ENCODE assay signal across 22 mouse cellular contexts in genomic region chr13:68867940-68868655, GRCm38 (mm10).
DNase-seq lines count a peak whose midpoint lies in the region; ATAC-seq and TF ChIP-seq lines count a peak whose summit lies in the region.
"Had no signal": no experiment of that assay in that cellular context is flagged by ENCODE, and none has a peak within 500 bp of the region (broad histone marks: within the 10 kb centered on the region; RNA-seq: fewer than 3 reads in every experiment).

No protein-coding gene starts in this region.

- ATAC-seq in embryonic facial prominence, embryonic 14.5 days (ENCODE audit: low read depth): no peak
- ATAC-seq: activated CD4-positive, CD25-positive, alpha-beta regulatory T cell, adult 4 months; midbrain, embryonic 15.5 days had no signal

- no peaks in the 10 kb centered on the region for H3K9me3 ChIP-seq in embryonic facial prominence, embryonic 14.5 days (ENCODE audit: control insufficient read depth, low read length)
- H3K9me3 ChIP-seq in embryonic facial prominence, embryonic 10.5 days: no peaks in the 10 kb centered on the region
- H3K9me3 ChIP-seq in heart, embryonic 10.5 days: no peaks in the 10 kb centered on the region
- H3K9me3 ChIP-seq: hindbrain, embryonic 15.5 days; midbrain, embryonic 15.5 days; neural tube, embryonic 12.5 days had no signal

- no peak for TF ChIP-seq CTCF in gastrocnemius, adult 2 months (IDR thresholded peaks at IDR 0.05)

- intact Hi-C loops in gastrocnemius, adult 2 months (cut with DNase I): no loop called here

- no peak for DNase-seq in embryonic facial prominence, embryonic 14.5 days (ENCODE audit: low spot score)
- no peak for DNase-seq in embryonic facial prominence, embryonic 10.5 days (ENCODE audit: low spot score)
- DNase-seq in gastrocnemius, adult 2 months: no peak
- no peak for DNase-seq in gastrocnemius, adult 8-10 months (ENCODE audit: low spot score in 2 of 2)
- peak; percentile 25 for DNase-seq in right cerebral cortex, adult 18-20 months
- no peak for DNase-seq in right cerebral cortex, postnatal 14 days
- DNase-seq in heart, embryonic 10.5 days (ENCODE audit: low spot score): no peak
- DNase-seq in urinary bladder, postnatal 10 days (ENCODE audit: low spot score): no peak
- DNase-seq: adrenal gland, adult 8-10 months; cerebellum, adult 9-10 months; gastrocnemius, postnatal 25 days; kidney, adult 2 months; layer of hippocampus, postnatal 36 days; retina, postnatal 1 day; right cerebral cortex, postnatal 4 days; thymus, postnatal 36 days had no signal

- no peak overlapping the region for H3K4me2 ChIP-seq in embryonic facial prominence, embryonic 14.5 days (ENCODE audit: low read depth, low read length)
- H3K4me2 ChIP-seq: hindbrain, embryonic 15.5 days; midbrain, embryonic 15.5 days; neural tube, embryonic 12.5 days had no signal

- no peak overlapping the region for H3K9ac ChIP-seq in embryonic facial prominence, embryonic 14.5 days (ENCODE audit: low read depth, low read length)
- H3K9ac ChIP-seq: hindbrain, embryonic 15.5 days; midbrain, embryonic 15.5 days; neural tube, embryonic 12.5 days had no signal

- H3K27me3 ChIP-seq in embryonic facial prominence, embryonic 14.5 days (replicated peaks; ENCODE audit: control insufficient read depth, insufficient read depth, low read length): no peaks in the 10 kb centered on the region
- H3K27me3 ChIP-seq in embryonic facial prominence, embryonic 10.5 days (replicated peaks; ENCODE audit: low read depth, poor library complexity, severe bottlenecking): no peaks in the 10 kb centered on the region
- H3K27me3 ChIP-seq in heart, embryonic 10.5 days (ENCODE audit: insufficient read depth, poor library complexity, severe bottlenecking): no peaks in the 10 kb centered on the region
- H3K27me3 ChIP-seq: hindbrain, embryonic 15.5 days; midbrain, embryonic 15.5 days; neural tube, embryonic 12.5 days had no signal

- WGBS in embryonic facial prominence, embryonic 14.5 days: 47% methylated on average over 1 of the region's 1 CpGs
- WGBS in embryonic facial prominence, embryonic 10.5 days: 86% methylated on average over 1 of the region's 1 CpGs
- 64% methylated on average over 1 of the region's 1 CpGs for WGBS in heart, embryonic 10.5 days

- H3K4me1 ChIP-seq in embryonic facial prominence, embryonic 14.5 days (ENCODE audit: control insufficient read depth, insufficient read depth, low read length): 0 out of 2 replicates have a peak, but pooled peaks cover 7% of the 10 kb centered on the region
- H3K4me1 ChIP-seq in embryonic facial prominence, embryonic 10.5 days: no peaks in the 10 kb centered on the region
- H3K4me1 ChIP-seq in heart, embryonic 10.5 days: no peaks in the 10 kb centered on the region
- H3K4me1 ChIP-seq: hindbrain, embryonic 15.5 days; midbrain, embryonic 15.5 days; neural tube, embryonic 12.5 days had no signal

- H3K36me3 ChIP-seq in embryonic facial prominence, embryonic 14.5 days (ENCODE audit: control insufficient read depth, insufficient read depth, low read length): no peaks in the 10 kb centered on the region
- H3K36me3 ChIP-seq in embryonic facial prominence, embryonic 10.5 days (replicated peaks): no peaks in the 10 kb centered on the region
- no peaks in the 10 kb centered on the region for H3K36me3 ChIP-seq in heart, embryonic 10.5 days
- H3K36me3 ChIP-seq: hindbrain, embryonic 15.5 days; midbrain, embryonic 15.5 days; neural tube, embryonic 12.5 days had no signal

- no peak overlapping the region for H3K4me3 ChIP-seq in embryonic facial prominence, embryonic 14.5 days (ENCODE audit: low read depth, low read length)
- H3K4me3 ChIP-seq in embryonic facial prominence, embryonic 10.5 days: no peak overlapping the region
- no peak overlapping the region for H3K4me3 ChIP-seq in gastrocnemius, adult 2 months
- H3K4me3 ChIP-seq in heart, embryonic 10.5 days: no peak overlapping the region
- H3K4me3 ChIP-seq: hindbrain, embryonic 15.5 days; midbrain, embryonic 15.5 days; neural tube, embryonic 12.5 days had no signal

- 0 out of 2 replicates have a peak overlapping the region, but pooled peaks have one; percentile 33 for H3K27ac ChIP-seq in embryonic facial prominence, embryonic 14.5 days (replicated peaks; ENCODE audit: low read depth, low read length)
- no peak overlapping the region for H3K27ac ChIP-seq in embryonic facial prominence, embryonic 10.5 days (replicated peaks)
- H3K27ac ChIP-seq in gastrocnemius, adult 2 months: peak overlapping the region; percentile 61
- no peak overlapping the region for H3K27ac ChIP-seq in heart, embryonic 10.5 days
- H3K27ac ChIP-seq: hindbrain, embryonic 15.5 days; kidney, postnatal 0 days; macrophage; midbrain, embryonic 15.5 days; neural tube, embryonic 12.5 days had no signal

Comparison
In these comparisons a context has a peak if more than half of its experiments do, and no peak if none do; other contexts are left out.
1. H3K27ac ChIP-seq: peak in embryonic facial prominence, embryonic 14.5 days (single experiment) and gastrocnemius, adult 2 months (single experiment); none in embryonic facial prominence, embryonic 10.5 days (single experiment) and heart, embryonic 10.5 days (single experiment).